Mouse (Mus musculus): Measurements from ENCODE around the gene Fam131b.

DNA sequence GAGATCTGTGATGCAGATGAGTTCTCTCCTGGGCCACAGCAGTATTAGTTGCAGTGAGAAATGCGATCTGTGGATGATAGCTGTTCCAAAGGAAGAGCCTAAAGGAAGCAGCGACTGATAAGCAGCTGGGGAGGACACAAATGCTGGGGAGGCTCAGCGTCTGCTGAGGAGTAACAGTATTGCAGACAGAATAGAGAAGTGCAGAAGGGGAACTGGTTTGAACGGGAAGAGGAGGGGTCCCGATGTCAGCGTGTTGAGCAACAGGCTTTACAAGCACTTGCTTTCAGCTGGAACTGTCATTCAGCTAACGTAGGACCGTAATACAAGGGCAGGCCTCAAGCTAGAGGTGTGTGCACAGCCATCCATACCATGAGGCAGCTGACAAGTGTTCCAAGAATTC, 28.7 kb upstream of the Fam131b start:
- no peak for TF ChIP-seq CTCF (IDR thresholded peaks at IDR 0.05; ENCODE audit: extremely low read depth, insufficient read depth, low read length)
- TF ChIP-seq POLR2A (IDR thresholded peaks at IDR 0.05; ENCODE audit: extremely low read depth, insufficient read depth, low read length) = no peak

All from cortical plate, adult 2 months (tissue).